Mouse (Mus musculus) forebrain, postnatal 0 days (tissue): ENCODE results near the gene Duoxa1. TPM values are rescaled to one million over a fixed set of nuclear protein-coding genes. Genes with fewer than 3 reads are reported as not detected.

ENCODE experiments used
- ATAC-seq: fragments of 200-750 bp; cut with Nextera tagmentation; 2 replicates; pipeline ENCODE4 v1.8.0; 2017; ENCODE audit warnings: mild to moderate bottlenecking, moderate library complexity
- DNase-seq: peaks from one replicate; pipeline ENCODE4 v3.0.0-alpha.2; 2015
- H3K27ac ChIP-seq: fragments of 300-500 bp; sonication (generic); 2 replicates; pipeline ENCODE4 v1.5.1; 2014; ENCODE audit warnings: low read depth, mild to moderate bottlenecking, antibody characterized with exemption, low read length, moderate library complexity, mixed read lengths
- H3K27me3 ChIP-seq: fragments of 300-500 bp; sonication (generic); 2 replicates; pipeline ENCODE4 v1.6.1; 2014; ENCODE audit warnings: mild to moderate bottlenecking, low read length, mixed read lengths; ENCODE audit not compliant: insufficient read depth
- H3K36me3 ChIP-seq: fragments of 300-500 bp; sonication (generic); 2 replicates; pipeline ENCODE4 v1.6.1; 2014; ENCODE audit warnings: mild to moderate bottlenecking, moderate library complexity; ENCODE audit not compliant: insufficient read depth
- H3K4me1 ChIP-seq: fragments of 300-500 bp; sonication (generic); 2 replicates; pipeline ENCODE4 v1.6.1; 2014; ENCODE audit warnings: antibody characterized with exemption; ENCODE audit not compliant: insufficient read depth
- H3K4me2 ChIP-seq: fragments of 300-500 bp; sonication (generic); 2 replicates; pipeline ENCODE4 v1.6.1; 2014; ENCODE audit warnings: low read depth, mild to moderate bottlenecking, moderate library complexity
- H3K4me3 ChIP-seq: fragments of 300-500 bp; sonication (generic); 2 replicates; pipeline ENCODE4 v1.5.1; 2014; ENCODE audit warnings: low read depth, low read length, mixed read lengths
- H3K9ac ChIP-seq: fragments of 300-500 bp; sonication (generic); 2 replicates; pipeline ENCODE4 v1.6.1; 2014; ENCODE audit warnings: mild to moderate bottlenecking
- H3K9me3 ChIP-seq: fragments of 300-500 bp; sonication (generic); 2 replicates; pipeline ENCODE4 v1.6.1; 2016; ENCODE audit warnings: low read length
- CTCF ChIP-seq: sonication (generic); IDR thresholded peaks from 2 replicates; pipeline ENCODE4 v1.5.1; 2016; ENCODE audit warnings: antibody characterized with exemption, control low read depth, low read depth
- WGBS: fragments of 180-500 bp; shearing (Covaris S2); extraction: QIAGEN DNeasy Blood & Tissue Kit; methylation state at CpG from one replicate; pipeline ENCODE4 v1.1.7; 2014; 5-methylcytosine and 5-hydroxymethylcytosine counted together
- polyA plus RNA-seq: library from polyadenylated mRNA; unstranded; fragments of >200 nt; fragmentation: Nextera tagmentation; extraction: Ambion mirVana; gene quantifications from 2 replicates; pipeline ENCODE4 v1.2.1, GENCODE M21; 2015
- total RNA-seq: library from RNA; depleted of rRNA; stranded (reverse); fragments of >200 nt; gene quantifications from 2 replicates; pipeline ENCODE4 v1.2.3, GENCODE M21; 2014; rRNA removed

Gene Duoxa1
- total RNA-seq (0.10 and 0.23 TPM in 2 replicates), polyA plus RNA-seq (0.25 and 0.46 TPM in 2 replicates)

DNA sequence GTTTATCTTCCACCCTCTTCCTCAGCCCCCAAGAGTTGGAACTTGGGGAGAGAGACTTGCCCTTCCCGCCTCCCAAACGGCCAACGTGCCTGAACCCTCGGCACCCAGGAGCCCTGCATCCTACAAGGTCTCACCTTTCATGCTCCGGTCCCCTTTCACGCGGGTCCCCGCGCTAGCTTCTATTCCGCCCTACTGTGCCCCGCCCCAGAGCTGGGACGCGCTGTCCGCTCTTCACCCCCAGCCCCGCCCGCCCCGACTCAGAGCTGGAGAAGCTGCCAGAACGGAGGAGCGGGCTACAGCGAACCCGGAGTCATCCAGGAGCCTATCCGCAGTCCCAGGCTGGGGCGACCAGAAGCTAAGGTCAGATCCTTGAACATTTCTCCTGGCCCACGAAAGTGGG, at the start of gene Duoxa1:
Gene Duoxa1, minus strand, starts transcription at position 195 of the 400 bp plus-strand sequence.
- no peak within 1 kb of the TSS for H3K27ac ChIP-seq
- H3K9me3 ChIP-seq, result no peaks in the 10 kb centered on the region
- no peak for ATAC-seq
- TF ChIP-seq CTCF, result no peak
- peak within 1 kb of the TSS; percentile 15 for H3K4me3 ChIP-seq
- peaks cover 28% of the 10 kb centered on the region for H3K27me3 ChIP-seq
- DNase-seq, result no peak
- H3K4me2 ChIP-seq, result peak within 1 kb of the TSS; percentile 41
- H3K36me3 ChIP-seq, result no peaks in the 10 kb centered on the region
- H3K4me1 ChIP-seq, result 0 out of 2 replicates have a peak, but pooled peaks cover 4% of the 10 kb centered on the region
- no peak within 1 kb of the TSS for H3K9ac ChIP-seq
- WGBS, result 3% methylated on average over 21 of the region's 24 CpGs

DNA sequence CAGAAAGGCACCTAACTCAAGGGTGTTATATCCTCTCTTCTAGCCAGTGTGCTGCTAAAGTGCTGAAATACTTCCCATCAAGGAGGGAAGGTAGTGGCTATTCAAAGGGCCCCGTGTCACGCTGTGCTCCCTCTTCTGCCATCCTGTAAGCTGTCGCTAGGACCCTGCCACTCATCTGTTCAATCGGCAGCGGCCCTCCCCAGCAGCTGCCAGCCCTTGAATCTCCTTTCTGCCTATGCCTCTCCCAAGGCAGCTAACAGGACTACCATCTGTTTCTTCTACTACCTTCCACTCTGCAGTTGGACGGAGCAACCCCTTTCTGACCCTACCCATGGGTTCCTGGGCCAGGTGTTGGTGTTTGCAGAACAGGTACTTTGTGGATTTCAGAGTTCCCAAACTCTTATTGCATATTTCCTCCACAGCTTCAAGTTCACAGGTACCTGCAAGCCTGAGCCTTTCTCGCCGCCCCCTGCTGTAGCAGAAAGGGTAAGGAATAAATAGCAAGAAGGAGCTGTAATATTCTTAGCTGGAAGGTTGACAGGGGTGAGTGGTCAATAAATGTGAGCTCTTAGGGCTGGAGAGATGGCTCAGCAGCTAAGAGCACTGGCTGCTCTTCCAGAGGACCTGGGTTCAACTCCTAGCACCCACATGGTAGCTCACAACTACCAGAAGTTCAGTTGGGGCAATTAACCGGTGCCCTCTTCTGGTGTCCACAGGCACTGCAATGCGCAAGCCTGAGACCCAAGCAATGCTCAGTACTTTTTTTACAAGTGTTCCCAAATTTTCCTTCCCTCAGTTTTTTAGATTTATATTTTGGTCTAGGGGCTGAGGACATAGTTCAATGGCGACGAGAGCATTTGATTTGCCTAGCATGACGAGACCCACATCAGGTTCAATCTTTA, 49.3 kb upstream of the Duoxa1 start:
- peaks cover 13% of the 10 kb centered on the region for H3K36me3 ChIP-seq
- no peak for DNase-seq
- no peak for TF ChIP-seq CTCF
- H3K9ac ChIP-seq, result no peak overlapping the region
- H3K27me3 ChIP-seq, result no peaks in the 10 kb centered on the region
- no peak overlapping the region for H3K27ac ChIP-seq
- no peak overlapping the region for H3K4me2 ChIP-seq
- H3K4me3 ChIP-seq, result no peak overlapping the region
- no peaks in the 10 kb centered on the region for H3K9me3 ChIP-seq
- ATAC-seq, result no peak
- peaks cover 17% of the 10 kb centered on the region for H3K4me1 ChIP-seq
- WGBS, result 79% methylated on average over 13 of the region's 13 CpGs

DNA sequence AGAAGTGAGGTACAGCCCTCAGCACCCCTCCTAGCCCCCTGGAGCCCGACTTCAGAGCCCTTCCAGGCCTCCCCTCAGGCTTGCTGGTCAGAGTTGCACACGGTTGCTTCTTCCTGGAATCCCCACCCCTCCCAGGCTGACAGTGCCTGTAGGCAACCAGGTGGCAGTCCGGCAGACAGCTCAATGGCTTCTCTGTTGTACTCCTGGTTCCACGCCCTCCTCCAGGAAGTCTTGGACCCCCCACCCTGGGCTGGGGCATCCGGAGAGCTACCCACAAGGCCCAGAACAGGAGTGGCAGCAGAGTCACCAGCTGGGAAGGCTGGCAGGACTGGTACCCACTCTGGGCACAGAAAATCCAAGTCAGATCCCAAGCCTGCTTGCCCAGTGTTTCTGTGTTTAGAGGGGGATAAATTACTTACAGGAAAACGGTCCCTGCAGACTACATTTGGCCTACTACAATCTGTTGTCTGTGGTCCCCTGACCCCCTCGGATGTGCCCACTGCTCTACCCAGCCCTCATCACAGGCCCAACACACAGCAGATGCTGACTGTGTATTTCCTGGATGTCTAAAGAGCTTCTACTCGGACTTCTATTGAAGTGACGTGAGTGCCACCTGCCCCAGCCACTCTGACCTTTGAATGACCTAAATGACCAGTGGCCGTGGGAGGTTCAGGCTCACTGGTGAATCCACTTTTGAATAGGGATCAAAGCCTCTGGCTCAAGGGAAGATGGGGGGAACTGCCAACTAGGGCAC, 48.5 kb upstream of the Duoxa1 start:
- no peaks in the 10 kb centered on the region for H3K27me3 ChIP-seq
- no peak overlapping the region for H3K27ac ChIP-seq
- ATAC-seq, result no peak
- peaks cover 19% of the 10 kb centered on the region for H3K36me3 ChIP-seq
- no peaks in the 10 kb centered on the region for H3K9me3 ChIP-seq
- no peak for TF ChIP-seq CTCF
- H3K4me2 ChIP-seq, result no peak overlapping the region
- H3K4me1 ChIP-seq, result peaks cover 13% of the 10 kb centered on the region
- H3K9ac ChIP-seq, result no peak overlapping the region
- H3K4me3 ChIP-seq, result no peak overlapping the region
- DNase-seq, result no peak
- 64% methylated on average over 10 of the region's 10 CpGs for WGBS

DNA sequence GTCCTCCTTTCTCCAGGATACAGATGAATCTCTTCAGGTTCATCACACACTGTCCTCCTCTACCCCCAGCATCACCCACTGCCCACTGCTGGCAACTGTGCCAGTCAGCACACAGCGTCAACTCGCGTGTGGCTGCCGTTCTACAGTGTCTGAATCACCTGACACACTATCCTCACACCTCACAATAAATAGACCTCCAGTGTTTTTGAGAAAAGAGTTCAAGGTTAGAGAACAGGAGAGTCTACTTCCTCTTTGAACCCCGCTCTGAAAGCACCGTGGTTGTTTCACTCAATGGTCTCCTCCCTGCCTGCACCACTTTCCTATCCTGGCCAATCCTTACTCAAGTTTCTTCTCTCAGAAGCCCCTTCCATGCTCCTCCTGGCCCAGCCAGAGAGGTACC, 47.7 kb upstream of the Duoxa1 start:
- WGBS, result 88% methylated on average over 6 of the region's 6 CpGs
- Histone ChIP-seq H3K4me3 (no peak overlapping the region), H3K4me1 (peaks cover 4% of the 10 kb centered on the region; the same call in 1 of the 2 replicates), H3K27me3 (no peaks in the 10 kb centered on the region), H3K27ac (no peak overlapping the region), H3K9me3 (no peaks in the 10 kb centered on the region), H3K36me3 (peaks cover 26% of the 10 kb centered on the region), H3K4me2 (no peak overlapping the region), H3K9ac (no peak overlapping the region)
- TF ChIP-seq CTCF, result no peak
- DNase-seq (no peak), ATAC-seq (no peak)

DNA sequence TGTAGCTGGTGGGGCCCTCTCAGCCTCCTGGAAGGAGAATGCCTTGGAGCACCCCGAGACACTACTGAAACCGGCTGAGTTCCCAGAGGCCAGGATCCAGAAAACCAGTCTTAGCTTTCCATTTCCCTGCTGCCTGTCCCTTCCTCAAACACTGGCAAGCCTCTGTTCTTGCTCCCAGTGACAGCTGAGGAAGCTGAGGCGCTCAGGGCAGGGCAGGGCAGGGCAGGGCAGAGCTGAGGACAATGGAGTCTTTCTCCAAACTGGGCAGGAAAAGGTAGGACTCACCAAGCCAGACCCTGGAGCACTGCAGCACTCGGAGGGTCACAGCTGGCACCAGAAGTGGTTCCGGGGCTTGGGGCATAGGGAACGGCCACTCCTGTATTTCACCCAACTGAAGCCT, 46.8 kb upstream of the Duoxa1 start:
- Histone ChIP-seq H3K4me2 (no peak overlapping the region), H3K4me3 (no peak overlapping the region), H3K4me1 (no peaks in the 10 kb centered on the region), H3K27me3 (no peaks in the 10 kb centered on the region), H3K9ac (no peak overlapping the region), H3K9me3 (no peaks in the 10 kb centered on the region), H3K27ac (no peak overlapping the region), H3K36me3 (peaks cover 26% of the 10 kb centered on the region)
- WGBS, result 85% methylated on average over 6 of the region's 6 CpGs
- TF ChIP-seq CTCF, result no peak
- DNase-seq, result no peak
- ATAC-seq, result no peak

DNA sequence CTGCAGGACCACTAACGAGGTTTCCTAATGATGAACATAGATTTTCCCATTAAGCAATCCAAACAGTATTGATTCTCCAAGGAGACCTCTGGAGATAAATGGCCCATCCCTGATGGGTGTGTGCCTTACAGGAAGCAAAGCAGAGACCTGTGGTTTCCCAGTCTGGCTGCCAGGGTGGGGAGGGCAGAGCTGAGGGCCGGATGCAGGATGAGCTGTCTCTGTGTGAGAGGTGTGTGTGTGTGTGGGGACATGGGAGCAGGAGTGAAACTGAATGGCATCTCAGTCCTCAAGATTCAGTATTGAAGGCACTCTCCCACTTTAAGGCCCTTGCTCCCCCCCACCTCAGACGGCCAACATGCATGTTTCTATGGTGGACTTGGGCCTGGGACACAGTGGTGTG, 42.7 kb upstream of the Duoxa1 start:
- Histone ChIP-seq H3K9ac (no peak overlapping the region), H3K36me3 (peaks cover 28% of the 10 kb centered on the region), H3K27me3 (no peaks in the 10 kb centered on the region), H3K4me2 (no peak overlapping the region), H3K4me3 (no peak overlapping the region), H3K4me1 (0 out of 2 replicates have a peak, but pooled peaks cover 8% of the 10 kb centered on the region), H3K9me3 (no peaks in the 10 kb centered on the region), H3K27ac (no peak overlapping the region)
- 71% methylated on average over 3 of the region's 3 CpGs for WGBS
- no peak for DNase-seq
- no peak for ATAC-seq
- no peak for TF ChIP-seq CTCF

DNA sequence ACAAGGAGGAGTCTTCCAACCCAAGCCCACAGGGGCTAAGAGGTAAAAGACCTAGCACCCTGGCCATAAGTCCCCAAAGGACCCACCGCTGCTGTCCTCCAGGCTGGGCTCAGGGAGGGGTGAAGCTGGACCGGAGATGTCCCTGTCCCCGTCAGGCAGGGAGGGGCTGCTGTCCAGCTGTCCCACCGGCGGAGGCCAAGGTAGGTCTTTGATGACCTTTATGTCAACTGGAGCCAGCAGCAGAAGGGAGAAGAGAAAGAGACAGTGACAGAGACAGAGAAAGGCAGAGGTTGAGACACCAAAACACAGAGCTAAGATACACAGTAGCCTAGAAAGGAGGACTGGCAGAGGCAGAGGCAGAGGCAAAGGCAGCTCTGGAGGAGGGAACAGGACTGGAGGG, 41.9 kb upstream of the Duoxa1 start:
- no peak for DNase-seq
- no peak for ATAC-seq
- no peak overlapping the region for H3K4me2 ChIP-seq
- 0 out of 2 replicates have a peak, but pooled peaks cover 8% of the 10 kb centered on the region for H3K4me1 ChIP-seq
- TF ChIP-seq CTCF, result no peak
- H3K9ac ChIP-seq, result no peak overlapping the region
- H3K27ac ChIP-seq, result no peak overlapping the region
- H3K4me3 ChIP-seq, result no peak overlapping the region
- no peaks in the 10 kb centered on the region for H3K9me3 ChIP-seq
- 92% methylated on average over 5 of the region's 5 CpGs for WGBS
- peaks cover 28% of the 10 kb centered on the region for H3K36me3 ChIP-seq
- no peaks in the 10 kb centered on the region for H3K27me3 ChIP-seq
